ENCODE assay signal across 24 mouse cellular contexts in genomic region chr3:87785156-87785555, GRCm38 (mm10). TPM values are rescaled to one million over a fixed set of nuclear protein-coding genes. Genes with fewer than 3 reads are reported as not detected.
"Had no signal": no experiment of that assay in that cellular context is flagged by ENCODE, and none has a peak within 500 bp of the region (broad histone marks: within the 10 kb centered on the region; RNA-seq: fewer than 3 reads in every experiment).

No protein-coding gene starts in this region.

- H3K4me3 ChIP-seq: limb, embryonic 12.5 days; limb, embryonic 15.5 days; midbrain, embryonic 12.5 days; myocyte had no signal

- H3K4me2 ChIP-seq: limb, embryonic 12.5 days; limb, embryonic 15.5 days; liver, embryonic 11.5 days; lung, embryonic 14.5 days; midbrain, embryonic 12.5 days had no signal

- DNase-seq: kidney, adult 18-20 months; kidney, adult 9 months; kidney, postnatal 25 days; left cerebral cortex, postnatal 4 days; liver, postnatal 0 days; right cerebral cortex, adult 18-20 months; right cerebral cortex, postnatal 14 days; right cerebral cortex, postnatal 4 days; thymus, adult 2 months; thymus, postnatal 14 days; thymus, postnatal 4 days had no signal

- H3K9me3 ChIP-seq: limb, embryonic 12.5 days; limb, embryonic 15.5 days; midbrain, embryonic 12.5 days had no signal

- ATAC-seq: liver, postnatal 0 days; midbrain, embryonic 16.5 days had no signal

- H3K27ac ChIP-seq: kidney, postnatal 0 days; limb, embryonic 12.5 days; limb, embryonic 15.5 days; liver, embryonic 14.5 days; macrophage; midbrain, embryonic 12.5 days; stomach, postnatal 0 days had no signal

- H3K36me3 ChIP-seq: limb, embryonic 12.5 days; limb, embryonic 15.5 days; midbrain, embryonic 12.5 days had no signal

- H3K9ac ChIP-seq: limb, embryonic 12.5 days; limb, embryonic 15.5 days; liver, embryonic 14.5 days; liver, postnatal 0 days; lung, embryonic 14.5 days; midbrain, embryonic 12.5 days had no signal

RNA-seq across cellular contexts. Expression of gene Ntrk1, which starts 9.8 kb away (rescaled TPM):
- total RNA-seq: megakaryocyte, adult 5-6 weeks; monocyte, adult 5-6 weeks had no signal
- polyA plus RNA-seq: macrophage, myocyte had no signal

RNA-seq across cellular contexts. Expression of gene Insrr, which starts 11.6 kb away (rescaled TPM):
- total RNA-seq: megakaryocyte, adult 5-6 weeks; monocyte, adult 5-6 weeks had no signal
- polyA plus RNA-seq: liver, postnatal 0 days; macrophage; myocyte had no signal
